Mouse (Mus musculus) cerebellum, postnatal 10 days (tissue): ENCODE results near the gene Wdr62.
"Not testable (repeated sequence)": the region's sequence is repeated elsewhere in the genome, so short reads cannot be mapped to it uniquely, and the experiment has no call there.

Experiments
- DNase-seq, 2 experiments: peaks; one replicate each; pipeline ENCODE4 v3.0.0; 2021; ENCODE audit warnings: mixed read lengths in 2 of 2

The Wdr62 gene

GRCm38 (mm10) chr7:30202895-30203690, 77.1 kb downstream of the Wdr62 start:
- DNase-seq: peak in 1 of 2 experiments; percentile 51

GRCm38 (mm10) chr7:30200661-30201060, 79.6 kb downstream of the Wdr62 start:
- not testable (repeated sequence) for DNase-seq

GRCm38 (mm10) chr7:30200200-30200599, 80.0 kb downstream of the Wdr62 start:
- no peak for DNase-seq

- DNase-seq: no peak
These were observed 80.6 kb downstream of the Wdr62 start for GRCm38 (mm10) chr7:30199498-30200139.

- peak; percentile 82 to 88 for DNase-seq
These were observed 81.7 kb downstream of the Wdr62 start, which contains the start of gene Capns1 for GRCm38 (mm10) chr7:30198481-30198971. Capns1 (minus strand) TSS chr7:30198811.

GRCm38 (mm10) chr7:30197592-30198129, 82.6 kb downstream of the Wdr62 start:
- no peak for DNase-seq

- DNase-seq: no peak
These were observed 84.0 kb downstream of the Wdr62 start for GRCm38 (mm10) chr7:30196171-30196570.

- DNase-seq: no peak
These were observed 84.8 kb downstream of the Wdr62 start for GRCm38 (mm10) chr7:30195461-30195860.

GRCm38 (mm10) chr7:30194884-30195283, 85.3 kb downstream of the Wdr62 start:
- DNase-seq: peak; percentile 97 to 99

GRCm38 (mm10) chr7:30194101-30194831, 86.0 kb downstream of the Wdr62 start:
- DNase-seq: peak; percentile 83 to 88

GRCm38 (mm10) chr7:30193581-30194100, 86.6 kb downstream of the Wdr62 start:
- DNase-seq: peak; percentile 87 to 91

- peak in 1 of 2 experiments; percentile 20 for DNase-seq
These were observed 87.2 kb downstream of the Wdr62 start for GRCm38 (mm10) chr7:30193013-30193412.

GRCm38 (mm10) chr7:30192088-30192487, 88.1 kb downstream of the Wdr62 start:
- DNase-seq: no peak
